Mouse (Mus musculus) spleen, embryonic (tissue): ENCODE measurements around the gene Ankib1.

Experiments
- CTCF ChIA-PET: fragments of 350-600 bp; sonication (Branson Sonifier 250); formaldehyde crosslinking; loops from one replicate; lab custom pipeline; 2022; lab: Charles Lee

The Ankib1 gene

GRCm38 (mm10) chr5:3647708-3648121 is 155.0 kb downstream of the Ankib1 start:
- CTCF ChIA-PET, result interaction anchor here (1.6 kb wide), 1 partner anchor 155 kb away, joined by 5 read pairs; the partner anchor contains the start of genes Ankib1 and Krit1

DNA sequence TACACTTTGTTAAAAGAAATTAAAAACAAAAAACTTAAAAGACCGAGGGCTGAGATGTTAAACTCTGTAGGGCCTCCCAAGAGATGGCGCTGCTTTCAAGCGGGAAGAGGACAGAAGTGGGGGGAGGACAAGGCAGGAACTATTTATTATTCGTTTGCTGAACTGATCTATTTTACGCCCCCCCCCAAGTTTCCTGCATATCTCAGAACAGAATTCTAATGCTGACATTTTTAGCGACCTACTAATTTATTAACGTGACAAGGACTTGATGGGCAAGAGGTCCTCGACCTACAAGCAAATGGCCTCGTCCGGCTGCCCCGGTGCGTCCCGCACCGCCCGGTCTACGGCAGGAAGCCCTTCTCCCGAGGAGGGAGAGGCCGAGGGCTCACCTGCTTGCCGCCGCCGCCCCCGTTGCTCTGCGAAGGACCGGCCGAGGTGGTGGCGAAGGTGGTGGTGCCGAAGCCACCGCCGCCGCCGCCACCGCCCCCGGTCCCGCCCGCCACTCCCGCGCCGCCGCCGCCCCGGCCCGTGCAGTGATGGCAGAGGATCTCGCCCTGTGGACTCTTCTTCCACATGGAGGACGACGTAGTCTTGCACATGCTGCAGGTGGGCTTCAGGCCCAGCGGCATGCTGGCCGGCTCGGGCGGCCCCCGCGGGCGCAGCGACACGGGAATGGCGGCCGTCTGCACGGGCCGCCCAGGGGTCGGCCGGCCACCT is 155.6 kb downstream of the Ankib1 start:
- CTCF ChIA-PET, result interaction anchor here (0.6 to 1.6 kb wide), 3 partner anchors 156 to 295 kb away, joined by 3 to 5 read pairs (median 4); partner anchors contain the start of genes Ankib1 and Krit1

GRCm38 (mm10) chr5:3646539-3646938 is 156.2 kb downstream of the Ankib1 start:
- CTCF ChIA-PET, result interaction anchor here (0.6 to 0.7 kb wide), 2 partner anchors 243 to 295 kb away, joined by 3 to 4 read pairs; no protein-coding TSS in a partner anchor

DNA sequence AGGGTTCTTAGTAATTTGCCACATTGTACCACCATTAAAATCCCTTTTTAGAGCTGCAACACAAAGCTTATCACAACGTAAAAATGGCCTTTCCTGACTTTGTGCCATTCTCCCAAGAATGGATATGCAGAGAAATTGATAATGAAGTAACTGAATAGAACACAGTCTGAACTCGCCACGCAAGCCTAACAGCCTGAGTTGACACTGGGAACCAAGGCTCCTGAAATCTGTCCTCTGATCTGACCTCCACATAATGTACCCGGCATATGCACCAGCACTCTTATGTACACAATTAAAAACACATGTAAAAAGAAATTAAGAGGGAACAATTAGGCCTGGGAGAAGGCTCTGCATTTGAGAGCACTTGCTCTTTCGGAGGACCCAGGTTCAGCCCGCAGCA is 157.4 kb downstream of the Ankib1 start:
- CTCF ChIA-PET, result no interaction called here

GRCm38 (mm10) chr5:3644621-3645020 is 158.1 kb downstream of the Ankib1 start:
- CTCF ChIA-PET, result no interaction called here
